Mouse (Mus musculus) kidney, embryonic 15.5 days (tissue): Measurements from ENCODE around the gene Ldb2. TPM values are rescaled to one million over a fixed set of nuclear protein-coding genes. Genes with fewer than 3 reads are reported as not detected.

Experiments used
- ATAC-seq: fragments of 200-750 bp; cut with Nextera tagmentation; replicated peaks from 2 replicates; pipeline ENCODE4 v1.8.0; 2017; ENCODE audit warnings: moderate TSS enrichment; ENCODE audit not compliant: low FRiP score
- H3K27ac ChIP-seq: fragments of 300-500 bp; sonication (generic); 2 replicates; pipeline ENCODE4 v1.5.1; 2015; ENCODE audit warnings: mild to moderate bottlenecking, inconsistent platforms
- H3K27me3 ChIP-seq: fragments of 300-500 bp; sonication (generic); 2 replicates; pipeline ENCODE4 v1.6.1; 2015; ENCODE audit warnings: inconsistent platforms
- H3K36me3 ChIP-seq: fragments of 300-500 bp; sonication (generic); 2 replicates; pipeline ENCODE4 v1.6.1; 2015; ENCODE audit warnings: inconsistent platforms
- H3K4me1 ChIP-seq: fragments of 300-500 bp; sonication (generic); 2 replicates; pipeline ENCODE4 v1.6.1; 2015; ENCODE audit warnings: inconsistent platforms
- H3K4me2 ChIP-seq: fragments of 300-500 bp; sonication (generic); 2 replicates; pipeline ENCODE4 v1.6.1; 2015; ENCODE audit warnings: moderate library complexity, mild to moderate bottlenecking, inconsistent platforms
- H3K4me3 ChIP-seq: fragments of 300-500 bp; sonication (generic); replicated peaks from 2 replicates; pipeline ENCODE4 v1.5.1; 2015; ENCODE audit warnings: mild to moderate bottlenecking, inconsistent platforms
- H3K9ac ChIP-seq: fragments of 300-500 bp; sonication (generic); 2 replicates; pipeline ENCODE4 v1.6.1; 2015; ENCODE audit warnings: mild to moderate bottlenecking, inconsistent platforms
- H3K9me3 ChIP-seq: fragments of 300-500 bp; sonication (generic); replicated peaks from 2 replicates; pipeline ENCODE4 v1.6.1; 2016; ENCODE audit warnings: inconsistent platforms
- WGBS: fragments of 180-500 bp; shearing (Covaris S2); methylation state at CpG from one replicate; pipeline ENCODE4 v1.1.7; 2015; ENCODE audit warnings: mixed read lengths; 5-methylcytosine and 5-hydroxymethylcytosine counted together
- polyA plus RNA-seq: library from polyadenylated mRNA; unstranded; fragments of >200 nt; fragmentation: Nextera tagmentation; extraction: Ambion mirVana; gene quantifications from 2 replicates; pipeline ENCODE4 v1.2.1, GENCODE M21; 2015

The Ldb2 gene
- 80.4 and 89.7 TPM in 2 replicates for polyA plus RNA-seq

DNA sequence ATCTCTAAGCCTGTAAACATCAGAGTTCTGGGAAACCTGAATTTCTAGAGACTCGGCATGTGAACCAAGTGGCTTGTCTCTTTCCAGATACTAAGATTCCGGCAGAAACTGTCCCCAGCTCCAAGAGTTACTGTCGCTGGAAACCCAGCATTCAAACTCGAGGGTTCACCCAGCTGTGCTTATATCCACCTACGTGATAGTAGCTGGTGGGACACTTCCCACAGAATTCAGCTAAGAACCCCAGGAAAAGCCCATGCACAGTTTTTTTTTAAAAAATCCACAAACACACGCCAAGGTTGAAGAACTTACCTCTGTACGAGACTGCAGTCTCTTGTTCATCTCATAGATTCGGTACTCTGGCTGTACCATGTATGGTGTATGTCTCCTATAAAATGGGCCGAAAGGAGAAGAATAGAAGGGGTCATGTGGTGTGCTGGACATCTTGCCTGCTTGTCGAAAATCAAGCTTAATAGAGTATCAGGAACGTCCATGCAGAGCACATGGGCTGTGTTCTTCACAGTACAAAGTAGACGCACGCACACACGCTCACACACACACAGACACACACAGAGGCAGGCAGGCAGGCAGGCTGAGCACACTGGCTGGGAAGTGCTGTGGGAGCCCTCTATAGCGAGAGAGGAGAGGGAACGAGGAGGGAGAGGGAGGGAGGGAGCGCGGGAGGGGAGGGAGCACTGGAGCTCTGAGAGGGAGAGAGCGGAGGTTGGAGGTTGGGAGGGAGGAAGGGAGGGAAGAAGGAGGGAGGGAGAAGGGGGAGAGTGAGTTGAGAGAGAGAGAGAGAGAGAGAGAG is at the start of gene Ldb2:
Gene Ldb2 (minus strand): TSS at position 628 of the 808 bp plus-strand sequence.
- Histone ChIP-seq H3K27ac (peak within 1 kb of the TSS; percentile 80), H3K4me2 (peak within 1 kb of the TSS; percentile 63), H3K27me3 (no peaks in the 10 kb centered on the region), H3K4me3 (peak within 1 kb of the TSS; percentile 53), H3K9ac (peak within 1 kb of the TSS; percentile 61), H3K4me1 (peaks cover 26% of the 10 kb centered on the region), H3K36me3 (no peaks in the 10 kb centered on the region), H3K9me3 (no peaks in the 10 kb centered on the region)
- 2% methylated on average over 17 of the region's 19 CpGs for WGBS
- peak; percentile 96 for ATAC-seq

DNA sequence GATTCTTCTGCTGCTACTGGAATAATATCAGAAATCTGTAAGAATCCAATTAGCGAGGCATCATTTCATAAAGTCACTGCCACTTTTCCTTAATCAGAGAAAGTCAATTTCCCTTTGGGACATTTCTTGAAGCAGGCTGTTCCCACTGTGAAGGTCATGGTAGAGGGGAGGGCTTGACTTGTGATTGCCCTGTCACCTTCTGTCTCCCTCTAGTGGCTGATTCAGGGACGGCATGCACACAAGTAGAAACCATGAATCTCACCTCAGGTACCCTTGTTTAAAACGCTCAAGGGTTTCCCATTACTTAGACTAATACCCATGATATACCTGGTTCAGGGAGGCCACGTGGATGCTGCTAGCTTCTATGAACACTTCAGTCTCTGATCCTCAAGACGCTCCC is 31.8 kb upstream of the Ldb2 start:
- 62% methylated on average over 5 of the region's 5 CpGs for WGBS
- H3K9ac ChIP-seq = no peak overlapping the region
- no peak for ATAC-seq
- H3K4me1 ChIP-seq = no peaks in the 10 kb centered on the region
- H3K27me3 ChIP-seq = no peaks in the 10 kb centered on the region
- no peak overlapping the region for H3K4me2 ChIP-seq
- H3K9me3 ChIP-seq = no peaks in the 10 kb centered on the region
- no peak overlapping the region for H3K4me3 ChIP-seq
- no peak overlapping the region for H3K27ac ChIP-seq
- H3K36me3 ChIP-seq = no peaks in the 10 kb centered on the region

GRCm38 (mm10) chr5:44815506-44815905 is 16.0 kb upstream of the Ldb2 start:
- no peak overlapping the region for H3K4me2 ChIP-seq
- no peak overlapping the region for H3K4me3 ChIP-seq
- 80% methylated on average over 1 of the region's 1 CpGs for WGBS
- no peak for ATAC-seq
- no peak overlapping the region for H3K27ac ChIP-seq
- H3K9ac ChIP-seq = no peak overlapping the region
- H3K9me3 ChIP-seq = no peaks in the 10 kb centered on the region
- H3K36me3 ChIP-seq = no peaks in the 10 kb centered on the region
- H3K27me3 ChIP-seq = no peaks in the 10 kb centered on the region
- no peaks in the 10 kb centered on the region for H3K4me1 ChIP-seq

DNA sequence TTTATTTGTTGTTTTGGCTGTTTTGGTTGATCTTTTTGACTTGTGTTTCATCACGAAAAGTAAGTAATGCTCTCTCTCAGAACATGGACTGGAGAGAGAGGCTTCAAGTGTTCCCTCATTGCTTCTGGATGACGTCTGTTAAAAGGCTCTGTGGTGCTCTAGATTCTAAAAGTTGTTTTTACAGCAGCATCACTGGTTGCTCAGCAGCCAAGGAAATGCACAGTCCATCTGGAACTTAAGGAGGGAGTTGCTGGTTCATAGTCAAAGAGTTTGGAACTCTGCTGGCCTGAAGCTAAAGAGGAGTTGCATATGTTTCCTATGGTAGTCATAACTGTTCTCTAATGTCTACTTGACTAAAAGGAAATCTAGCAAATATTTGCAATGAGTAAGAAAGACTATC is 6.5 kb upstream of the Ldb2 start:
- no peak overlapping the region for H3K27ac ChIP-seq
- peaks cover 4% of the 10 kb centered on the region; the same call in 1 of the 2 replicates for H3K4me1 ChIP-seq
- 60% methylated on average over 2 of the region's 2 CpGs for WGBS
- no peaks in the 10 kb centered on the region for H3K36me3 ChIP-seq
- no peak overlapping the region for H3K4me2 ChIP-seq
- H3K27me3 ChIP-seq = no peaks in the 10 kb centered on the region
- no peak overlapping the region for H3K4me3 ChIP-seq
- ATAC-seq = no peak
- H3K9me3 ChIP-seq = no peaks in the 10 kb centered on the region
- no peak overlapping the region for H3K9ac ChIP-seq

GRCm38 (mm10) chr5:44801100-44801499 is 1.6 kb upstream of the Ldb2 start:
- Histone ChIP-seq H3K27me3 (no peaks in the 10 kb centered on the region), H3K4me2 (no peak overlapping the region), H3K4me3 (no peak overlapping the region), H3K27ac (peak overlapping the region; percentile 43), H3K36me3 (no peaks in the 10 kb centered on the region), H3K9me3 (no peaks in the 10 kb centered on the region), H3K9ac (no peak overlapping the region), H3K4me1 (peaks cover 21% of the 10 kb centered on the region)
- ATAC-seq = no peak
- 18% methylated on average over 3 of the region's 3 CpGs for WGBS

DNA sequence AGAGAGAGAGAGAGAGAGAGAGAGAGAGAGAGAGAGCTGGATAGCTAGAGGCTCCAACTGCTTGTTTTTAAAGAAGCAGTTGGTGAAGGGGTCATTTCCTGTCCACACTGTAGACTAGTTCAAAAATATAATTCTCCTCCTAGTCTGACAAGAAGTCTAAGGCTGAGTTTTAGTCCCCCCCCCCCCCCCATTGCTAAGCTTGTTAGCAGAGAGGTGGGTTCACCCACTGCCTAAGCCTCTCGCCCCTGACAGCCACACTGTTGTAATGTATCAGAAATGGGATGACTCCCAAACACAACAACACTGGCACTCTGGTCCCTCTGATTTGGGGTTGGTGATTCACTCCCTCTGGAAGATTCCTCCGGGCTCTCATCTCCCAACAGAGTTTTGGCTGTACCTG is 381 bp upstream of the Ldb2 start:
- peak; percentile 73 for ATAC-seq
- Histone ChIP-seq H3K36me3 (no peaks in the 10 kb centered on the region), H3K27ac (peak overlapping the region; percentile 60), H3K9ac (no peak overlapping the region), H3K4me3 (peak overlapping the region; percentile 53), H3K4me1 (peaks cover 24% of the 10 kb centered on the region), H3K9me3 (no peaks in the 10 kb centered on the region), H3K4me2 (peak overlapping the region; percentile 63), H3K27me3 (no peaks in the 10 kb centered on the region)
- WGBS = 10% methylated on average over 2 of the region's 2 CpGs

GRCm38 (mm10) chr5:44798493-44798892 is 987 bp downstream of the Ldb2 start:
- H3K4me1 ChIP-seq = peaks cover 26% of the 10 kb centered on the region
- no peaks in the 10 kb centered on the region for H3K36me3 ChIP-seq
- ATAC-seq = no peak
- no peaks in the 10 kb centered on the region for H3K27me3 ChIP-seq
- no peaks in the 10 kb centered on the region for H3K9me3 ChIP-seq
- peak overlapping the region; percentile 80 for H3K27ac ChIP-seq
- peak overlapping the region; percentile 53 for H3K4me3 ChIP-seq
- peak overlapping the region; percentile 63 for H3K4me2 ChIP-seq
- 4% methylated on average over 3 of the region's 3 CpGs for WGBS
- peak overlapping the region; percentile 61 for H3K9ac ChIP-seq

GRCm38 (mm10) chr5:44798056-44798455 is 1.4 kb downstream of the Ldb2 start:
- peak overlapping the region; percentile 61 for H3K9ac ChIP-seq
- 18% methylated on average over 2 of the region's 2 CpGs for WGBS
- H3K9me3 ChIP-seq = no peaks in the 10 kb centered on the region
- peak overlapping the region; percentile 80 for H3K27ac ChIP-seq
- H3K4me3 ChIP-seq = peak overlapping the region; percentile 53
- ATAC-seq = no peak
- peaks cover 26% of the 10 kb centered on the region for H3K4me1 ChIP-seq
- no peaks in the 10 kb centered on the region for H3K27me3 ChIP-seq
- peak overlapping the region; percentile 63 for H3K4me2 ChIP-seq
- H3K36me3 ChIP-seq = no peaks in the 10 kb centered on the region

DNA sequence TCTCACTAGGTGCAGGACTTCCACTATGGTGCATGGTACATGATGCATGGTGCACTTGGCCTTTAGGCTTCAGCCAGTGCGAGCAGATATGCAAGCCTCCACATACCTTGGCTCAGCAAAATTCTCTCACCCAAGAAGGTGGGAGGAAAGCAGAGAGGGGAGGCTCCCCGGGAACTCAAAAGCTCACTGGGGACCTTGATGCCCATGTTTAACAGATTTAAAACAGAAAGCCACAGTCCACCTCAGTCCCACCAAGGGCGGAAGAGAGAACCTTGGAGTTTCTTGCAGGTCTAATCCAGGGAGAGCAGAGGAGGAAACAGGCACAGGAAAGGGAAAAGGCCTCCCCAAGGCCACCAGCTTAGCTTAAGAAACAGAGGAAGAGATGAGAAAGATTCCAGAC is 14.9 kb downstream of the Ldb2 start:
- Histone ChIP-seq H3K4me2 (no peak overlapping the region), H3K4me3 (no peak overlapping the region), H3K27me3 (no peaks in the 10 kb centered on the region), H3K27ac (no peak overlapping the region), H3K9ac (no peak overlapping the region), H3K4me1 (peaks cover 11% of the 10 kb centered on the region; the same call in 1 of the 2 replicates), H3K36me3 (no peaks in the 10 kb centered on the region), H3K9me3 (no peaks in the 10 kb centered on the region)
- 59% methylated on average over 3 of the region's 3 CpGs for WGBS
- no peak for ATAC-seq

GRCm38 (mm10) chr5:44779340-44779739 is 20.1 kb downstream of the Ldb2 start:
- Histone ChIP-seq H3K9ac (no peak overlapping the region), H3K36me3 (peaks cover under 1% of the 10 kb centered on the region; the same call in 1 of the 2 replicates), H3K9me3 (no peaks in the 10 kb centered on the region), H3K27me3 (no peaks in the 10 kb centered on the region), H3K27ac (no peak overlapping the region), H3K4me3 (no peak overlapping the region), H3K4me2 (no peak overlapping the region), H3K4me1 (no peaks in the 10 kb centered on the region)
- no peak for ATAC-seq
- 81% methylated on average over 4 of the region's 4 CpGs for WGBS

GRCm38 (mm10) chr5:44768472-44768871 is 31.0 kb downstream of the Ldb2 start:
- Histone ChIP-seq H3K4me2 (no peak overlapping the region), H3K9ac (no peak overlapping the region), H3K27ac (no peak overlapping the region), H3K4me1 (peaks cover 5% of the 10 kb centered on the region; the same call in 1 of the 2 replicates), H3K9me3 (no peaks in the 10 kb centered on the region), H3K27me3 (no peaks in the 10 kb centered on the region), H3K4me3 (no peak overlapping the region), H3K36me3 (peaks cover 5% of the 10 kb centered on the region; the same call in 1 of the 2 replicates)
- 86% methylated on average over 8 of the region's 8 CpGs for WGBS
- no peak for ATAC-seq

GRCm38 (mm10) chr5:44764911-44765310 is 34.6 kb downstream of the Ldb2 start:
- Histone ChIP-seq H3K27ac (peak overlapping the region; percentile 75), H3K4me2 (no peak overlapping the region), H3K4me1 (peaks cover 5% of the 10 kb centered on the region; the same call in 1 of the 2 replicates), H3K9ac (no peak overlapping the region), H3K36me3 (no peaks in the 10 kb centered on the region), H3K9me3 (no peaks in the 10 kb centered on the region), H3K27me3 (no peaks in the 10 kb centered on the region), H3K4me3 (no peak overlapping the region)
- 78% methylated on average over 7 of the region's 7 CpGs for WGBS
- ATAC-seq = no peak; the same call in 1 of the 2 replicates
